Mouse (Mus musculus) brain, embryonic 18.5 days (tissue): ENCODE results near the gene Skiv2l.
"Not testable (repeated sequence)": the region's sequence is repeated elsewhere in the genome, so short reads cannot be mapped to it uniquely, and the experiment has no call there.

Experiments
- DNase-seq: peaks from one replicate; pipeline ENCODE4 v3.0.0-alpha.2; 2012; ENCODE audit warnings: low read depth, low spot score

Gene Skiv2l

DNA sequence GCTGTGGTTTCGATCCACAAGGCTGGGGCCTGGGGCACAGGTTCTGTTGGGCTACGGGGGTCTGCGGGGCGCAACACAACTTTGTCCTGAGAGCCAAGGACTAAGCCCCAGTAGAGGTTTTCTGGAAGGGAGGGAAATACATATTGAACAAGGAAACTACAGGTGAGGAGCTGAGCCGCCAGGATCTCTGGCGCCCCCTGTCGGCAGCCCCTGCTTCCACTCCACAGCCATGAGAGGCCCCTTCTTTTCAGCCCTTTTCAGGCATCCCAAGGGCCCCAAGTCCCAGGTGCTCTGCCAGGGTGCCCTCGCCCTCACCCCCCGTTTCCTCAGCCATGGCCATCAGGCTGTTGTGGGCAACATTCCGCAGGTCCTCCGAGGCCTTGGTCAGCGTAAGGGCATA is 36.3 kb downstream of the Skiv2l start:
- DNase-seq: not testable (repeated sequence)

DNA sequence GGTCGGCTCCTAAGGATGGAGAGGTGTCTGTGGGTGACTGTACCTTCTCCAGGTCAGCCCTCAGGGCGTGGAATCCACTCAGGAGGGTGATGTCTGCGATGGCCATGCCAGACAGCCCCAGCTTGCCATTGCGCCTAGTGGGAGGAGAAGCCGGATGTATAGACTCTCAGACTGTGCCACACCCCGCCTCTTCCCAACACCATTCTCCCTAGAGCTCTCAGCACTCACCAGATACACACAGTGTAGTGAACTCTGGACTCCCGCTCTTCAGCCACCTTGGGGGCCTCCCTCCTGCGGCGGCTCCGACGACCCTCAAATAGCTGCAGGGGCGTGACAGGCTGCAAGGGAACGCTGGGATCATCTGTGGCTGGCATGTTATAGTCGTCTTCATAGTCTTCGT is 38.7 kb downstream of the Skiv2l start:
- no peak for DNase-seq

DNA sequence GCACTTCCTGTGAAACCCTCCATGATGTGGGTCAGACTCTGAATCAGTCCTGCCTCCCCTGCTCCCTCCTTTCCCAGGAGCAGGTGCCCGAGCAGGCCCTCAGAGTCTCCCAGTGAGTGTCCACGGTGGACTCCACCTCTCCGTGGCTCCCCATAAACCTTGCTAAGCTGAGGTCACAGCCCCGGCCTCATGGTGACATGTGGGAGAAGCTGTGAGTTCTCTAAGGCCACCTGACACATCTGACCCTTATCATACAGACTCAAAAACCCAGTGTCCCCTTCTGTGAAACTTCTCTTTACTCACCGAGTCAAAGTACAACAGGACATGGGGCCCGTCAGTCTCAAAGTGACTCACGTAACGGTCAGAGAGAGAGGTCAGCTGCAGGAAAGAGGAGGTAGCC is 39.2 kb downstream of the Skiv2l start:
- not testable (repeated sequence) for DNase-seq

DNA sequence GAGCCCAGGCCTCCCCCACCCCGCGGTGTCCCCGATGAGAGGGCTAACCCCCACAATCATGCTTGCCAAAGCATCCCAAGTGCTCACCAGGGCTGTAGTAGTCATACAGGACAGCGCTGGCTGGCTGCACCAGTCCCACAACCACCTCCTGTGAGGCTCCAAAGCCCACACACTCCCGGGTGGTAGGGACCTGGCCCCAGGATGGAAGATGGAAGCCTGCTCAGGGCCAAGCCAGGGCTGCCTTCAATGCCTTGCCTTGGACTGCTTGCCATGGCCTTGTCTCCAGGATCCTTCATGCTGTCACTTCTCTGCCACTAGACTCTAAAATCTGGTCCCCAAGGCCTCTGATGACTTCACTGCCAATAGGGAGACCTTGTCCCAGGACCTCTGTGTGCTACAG is 39.6 kb downstream of the Skiv2l start:
- DNase-seq: not testable (repeated sequence)

DNA sequence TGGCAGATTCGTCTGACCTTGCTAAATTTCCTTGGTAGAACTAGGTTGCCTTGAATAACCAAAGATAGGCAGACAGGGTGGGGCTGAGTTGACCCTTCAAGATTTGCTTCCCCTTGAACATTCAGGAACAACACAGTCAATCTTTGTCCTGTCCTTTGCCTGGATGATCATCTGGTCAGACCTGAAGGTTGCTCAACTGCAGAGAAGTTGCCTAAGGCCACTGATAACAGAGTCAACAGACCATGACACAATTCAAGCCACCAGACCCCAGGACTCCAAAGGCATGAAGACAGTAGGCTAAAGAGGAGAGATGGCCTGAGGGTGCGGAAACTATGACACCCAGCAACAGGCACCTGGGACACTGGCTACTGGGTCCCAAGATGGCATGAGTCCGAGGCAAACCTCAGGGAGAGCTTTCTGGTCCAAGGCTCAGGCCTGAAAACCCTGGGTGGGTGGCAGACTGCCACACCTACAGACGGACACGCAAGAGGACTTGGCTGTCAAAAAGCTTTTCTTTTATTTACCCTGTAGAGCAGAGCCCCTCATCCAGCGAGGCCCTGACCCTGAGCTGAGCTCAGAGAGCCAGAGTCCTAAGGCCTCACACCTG is 41.3 kb downstream of the Skiv2l start:
- DNase-seq: no peak

DNA sequence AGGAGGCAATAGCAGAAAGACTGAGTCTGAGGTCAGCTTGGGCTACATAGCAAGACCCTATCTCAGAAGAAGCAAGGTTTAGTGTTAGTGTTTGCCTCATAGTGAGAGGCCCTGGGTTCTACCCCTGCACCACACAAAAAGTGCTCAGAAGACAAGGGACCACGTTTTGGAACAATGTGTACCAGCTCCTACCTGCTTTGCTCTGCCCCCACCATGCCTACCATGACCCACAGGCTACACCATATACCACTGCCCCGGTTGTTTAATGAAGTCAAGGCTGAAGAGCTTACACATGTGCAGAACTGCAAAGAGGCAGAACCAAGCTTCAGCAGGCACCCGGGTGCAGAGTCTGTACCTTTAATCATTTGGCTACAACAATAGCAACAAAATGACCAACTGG is 42.8 kb downstream of the Skiv2l start:
- DNase-seq: no peak

DNA sequence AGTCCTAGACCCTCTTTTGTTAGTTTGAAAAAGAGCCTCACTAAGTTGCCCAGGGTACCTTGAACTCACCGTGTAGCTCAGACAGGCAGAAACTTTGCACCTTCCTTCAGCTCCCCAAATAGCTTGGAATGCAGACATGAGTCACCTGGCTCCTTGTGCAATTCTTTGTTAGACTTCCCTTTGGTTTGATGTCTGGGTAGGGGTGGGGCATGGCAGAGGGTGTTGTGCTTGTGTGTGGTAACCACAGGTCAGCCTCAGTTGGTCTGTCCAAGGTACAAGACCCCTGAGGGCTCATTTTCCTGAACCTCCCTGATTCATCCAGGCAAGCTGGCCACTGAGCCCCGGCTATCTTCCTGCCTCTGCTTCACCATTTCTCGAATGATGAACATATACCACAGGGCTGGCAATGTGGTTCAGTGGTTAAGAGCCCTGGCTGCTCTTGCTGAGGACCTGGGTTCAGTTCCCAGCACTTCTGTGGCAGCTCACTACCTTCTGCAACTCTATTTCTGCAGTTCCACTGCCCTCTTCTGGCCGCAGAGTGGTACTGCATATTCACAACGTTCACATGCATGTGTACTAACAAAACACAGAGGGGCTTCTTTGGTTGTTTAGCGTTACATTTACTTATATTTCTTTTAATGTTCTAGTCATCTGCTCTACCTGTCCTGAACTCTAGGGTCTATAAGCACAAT is 45.0 kb downstream of the Skiv2l start:
- DNase-seq: no peak

DNA sequence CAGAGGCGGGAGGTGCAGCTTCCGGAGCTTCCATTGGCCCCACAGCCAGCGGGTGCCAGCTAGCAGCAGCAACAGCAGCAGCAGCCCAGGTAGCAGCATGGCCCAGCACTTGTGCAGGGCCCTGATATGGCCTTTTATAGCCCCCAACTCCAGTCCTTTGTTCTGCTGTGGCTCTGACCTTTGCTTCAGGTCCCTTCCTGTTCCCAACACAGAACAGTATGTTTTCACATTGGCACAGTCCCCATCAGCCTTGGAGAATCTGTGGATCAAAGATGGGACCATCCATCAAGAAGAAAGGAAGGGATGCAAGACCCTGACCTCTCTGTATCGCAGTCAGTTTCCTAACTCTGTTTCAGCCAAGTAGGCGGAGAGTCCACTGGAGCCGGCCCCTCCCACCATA is 45.7 kb downstream of the Skiv2l start, which contains the start of gene Cyp21a1:
Cyp21a1 (minus strand) TSS at position 261 of the 400 bp plus-strand sequence.
- DNase-seq: not testable (repeated sequence)

DNA sequence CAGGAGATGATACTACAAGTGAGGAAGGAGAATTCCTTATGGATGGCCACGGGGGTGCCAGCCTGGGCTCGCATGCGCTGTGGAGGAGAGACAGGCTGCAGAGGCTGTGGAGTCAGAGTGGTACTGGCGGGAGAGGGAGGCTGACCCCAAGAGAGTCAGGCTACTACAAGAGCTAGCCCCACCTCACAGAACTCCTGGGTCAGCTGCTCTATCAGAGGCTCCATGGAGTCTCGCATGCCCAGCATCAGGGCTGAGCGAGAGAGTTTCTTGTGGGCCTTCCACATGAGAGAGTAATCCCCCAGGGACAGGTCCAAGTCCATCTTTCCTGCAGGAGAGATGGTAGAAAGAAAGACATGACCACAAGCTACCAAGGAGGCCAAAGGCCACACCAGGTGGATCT is 46.6 kb downstream of the Skiv2l start:
- DNase-seq: not testable (repeated sequence)

DNA sequence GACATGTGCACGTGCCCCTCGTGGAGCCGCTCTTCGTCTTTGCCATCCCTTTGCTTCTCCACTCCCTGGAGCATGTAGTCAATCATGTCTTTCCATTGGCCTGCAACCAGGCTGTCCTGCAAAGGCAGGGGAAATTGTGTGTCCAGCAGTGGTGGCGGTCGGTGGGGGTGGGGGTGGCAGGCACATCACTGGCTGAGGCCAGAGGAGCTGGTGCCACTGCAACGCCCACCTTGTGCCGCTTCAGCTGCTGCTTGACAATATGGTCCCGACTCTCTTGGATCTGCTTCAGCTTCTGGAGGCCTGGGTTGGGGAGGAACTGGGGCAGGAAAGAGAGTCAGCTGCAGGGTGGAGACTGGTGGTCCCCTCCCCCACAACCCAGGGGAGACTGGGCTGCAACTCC is 47.3 kb downstream of the Skiv2l start:
- not testable (repeated sequence) for DNase-seq

DNA sequence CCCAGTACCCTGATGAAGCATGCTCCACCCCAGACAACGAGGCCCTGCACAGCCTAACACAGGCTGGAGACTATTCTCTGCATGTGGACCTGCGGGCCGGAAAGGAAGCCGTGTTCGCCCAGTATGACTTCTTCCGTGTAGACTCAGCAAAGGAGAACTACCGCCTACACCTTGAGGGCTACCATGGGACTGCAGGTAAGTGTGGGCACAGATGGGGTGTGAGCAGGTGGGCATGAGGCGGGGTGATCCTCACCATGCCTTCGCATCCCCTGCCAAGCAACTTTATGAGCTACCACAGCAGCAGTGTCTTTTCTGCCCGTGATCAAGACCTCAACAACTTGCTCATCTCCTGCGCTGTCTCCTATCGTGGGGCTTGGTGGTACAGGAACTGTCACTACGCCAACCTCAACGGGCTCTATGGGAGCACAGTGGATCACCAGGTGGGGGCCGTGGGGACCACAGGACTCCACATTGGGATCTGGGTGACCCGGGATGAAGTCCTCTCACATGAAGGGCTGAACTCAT is 49.2 kb downstream of the Skiv2l start:
- not testable (repeated sequence) for DNase-seq

DNA sequence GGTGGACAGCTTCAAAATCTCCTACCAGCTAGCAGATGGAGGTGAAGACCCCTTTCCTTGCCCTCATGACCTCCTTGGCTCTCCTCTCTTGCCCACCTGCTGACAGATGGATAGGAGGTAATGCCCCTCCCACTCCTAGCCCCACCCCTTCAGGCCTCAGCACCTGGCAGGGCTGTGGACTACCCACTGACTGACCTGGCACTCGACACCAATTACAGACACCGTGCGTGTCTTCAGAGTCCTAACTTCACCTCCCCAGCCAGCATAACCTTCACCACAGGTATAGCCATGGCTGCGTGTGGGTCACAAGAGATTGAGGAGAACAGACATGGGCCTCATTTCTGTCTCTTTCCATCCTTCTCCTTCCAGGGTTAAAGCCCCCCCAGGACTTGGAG is 50.5 kb downstream of the Skiv2l start:
- DNase-seq: no peak

DNA sequence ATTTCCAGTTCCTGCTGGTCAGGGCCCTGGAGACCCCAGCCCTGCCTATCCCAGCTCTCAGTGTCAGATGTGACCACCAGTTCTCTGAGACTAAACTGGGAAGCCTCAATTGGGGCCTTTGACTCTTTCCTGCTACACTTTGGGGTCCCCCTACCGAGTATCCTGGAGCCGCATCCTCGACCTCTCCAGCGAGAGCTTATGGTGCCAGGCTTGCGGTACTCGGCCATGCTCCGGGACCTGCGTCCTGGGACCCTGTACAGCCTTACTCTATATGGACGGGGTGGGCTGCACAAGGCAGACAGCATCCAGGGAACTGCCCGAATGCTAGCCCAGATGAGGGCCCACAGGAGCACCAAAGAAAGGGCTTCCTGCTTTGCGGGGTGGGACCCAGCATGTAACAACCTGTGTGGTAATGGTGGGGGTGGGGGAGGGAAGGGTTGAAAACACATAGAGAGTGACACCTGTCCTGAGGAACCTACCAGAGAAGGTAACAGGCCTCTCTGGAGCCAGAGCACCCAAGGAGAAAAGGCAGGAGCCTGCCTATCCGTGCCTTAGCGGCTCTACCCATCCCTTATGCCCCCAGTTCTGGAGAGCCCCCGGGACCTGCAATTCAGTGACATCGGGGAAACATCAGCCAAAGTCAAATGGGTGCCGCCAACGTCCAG is 51.0 kb downstream of the Skiv2l start:
- no peak for DNase-seq

DNA sequence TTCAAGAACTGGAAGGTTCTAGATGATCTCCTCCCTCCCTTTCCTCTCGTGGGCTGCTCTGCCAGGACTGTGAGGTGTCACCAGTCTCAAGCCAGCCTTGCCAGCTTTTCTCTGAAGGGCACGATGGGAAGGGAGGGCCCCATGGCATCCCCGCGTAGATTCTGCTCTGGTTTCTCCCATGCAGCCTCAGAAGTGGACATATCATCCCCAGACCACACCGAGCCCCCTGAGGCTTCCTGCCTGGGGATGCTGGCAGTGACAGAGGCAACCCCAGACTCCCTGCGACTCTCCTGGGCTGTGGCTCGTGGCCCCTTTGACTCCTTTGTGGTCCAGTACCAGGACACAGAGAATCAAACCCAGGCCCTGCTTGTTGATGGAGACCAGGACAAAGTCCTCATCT is 51.9 kb downstream of the Skiv2l start:
- not testable (repeated sequence) for DNase-seq

DNA sequence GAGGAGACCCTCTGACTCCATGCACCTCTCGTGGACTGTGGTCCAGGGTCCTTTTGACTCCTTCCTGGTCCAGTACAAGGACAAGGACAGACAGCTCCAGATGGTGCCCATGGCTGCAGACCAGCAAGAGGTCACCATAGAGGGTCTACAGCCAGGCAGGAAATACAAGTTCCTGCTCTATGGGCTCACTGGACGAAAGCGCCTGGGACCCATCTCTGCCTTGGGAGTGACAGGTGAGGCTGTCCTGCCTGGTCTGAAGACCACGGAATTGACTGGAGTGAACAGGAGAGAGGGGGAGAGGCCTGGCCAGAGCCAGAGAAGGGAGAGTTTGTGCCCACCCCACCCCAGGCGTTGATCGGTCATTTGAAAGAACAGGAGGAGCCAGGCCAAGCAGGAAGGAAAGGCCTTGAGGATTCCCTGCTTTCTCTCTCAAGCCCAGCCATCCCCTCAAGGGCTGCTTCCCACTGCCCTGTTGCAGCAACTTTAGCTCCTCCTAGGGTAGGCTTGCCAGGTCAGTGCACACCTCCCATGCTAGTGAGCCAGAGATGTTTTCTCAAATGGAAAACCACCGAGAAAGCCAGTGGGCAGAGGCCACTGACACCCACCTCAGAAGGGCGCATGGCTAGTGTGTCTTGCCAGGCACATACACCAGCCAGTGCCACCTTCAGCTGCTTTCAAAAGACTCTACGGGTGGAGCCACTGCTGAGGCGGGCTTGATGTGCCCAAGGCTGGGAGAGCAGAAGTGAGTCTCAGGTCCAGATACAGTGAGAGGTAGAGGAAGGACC is 52.6 kb downstream of the Skiv2l start:
- not testable (repeated sequence) for DNase-seq

DNA sequence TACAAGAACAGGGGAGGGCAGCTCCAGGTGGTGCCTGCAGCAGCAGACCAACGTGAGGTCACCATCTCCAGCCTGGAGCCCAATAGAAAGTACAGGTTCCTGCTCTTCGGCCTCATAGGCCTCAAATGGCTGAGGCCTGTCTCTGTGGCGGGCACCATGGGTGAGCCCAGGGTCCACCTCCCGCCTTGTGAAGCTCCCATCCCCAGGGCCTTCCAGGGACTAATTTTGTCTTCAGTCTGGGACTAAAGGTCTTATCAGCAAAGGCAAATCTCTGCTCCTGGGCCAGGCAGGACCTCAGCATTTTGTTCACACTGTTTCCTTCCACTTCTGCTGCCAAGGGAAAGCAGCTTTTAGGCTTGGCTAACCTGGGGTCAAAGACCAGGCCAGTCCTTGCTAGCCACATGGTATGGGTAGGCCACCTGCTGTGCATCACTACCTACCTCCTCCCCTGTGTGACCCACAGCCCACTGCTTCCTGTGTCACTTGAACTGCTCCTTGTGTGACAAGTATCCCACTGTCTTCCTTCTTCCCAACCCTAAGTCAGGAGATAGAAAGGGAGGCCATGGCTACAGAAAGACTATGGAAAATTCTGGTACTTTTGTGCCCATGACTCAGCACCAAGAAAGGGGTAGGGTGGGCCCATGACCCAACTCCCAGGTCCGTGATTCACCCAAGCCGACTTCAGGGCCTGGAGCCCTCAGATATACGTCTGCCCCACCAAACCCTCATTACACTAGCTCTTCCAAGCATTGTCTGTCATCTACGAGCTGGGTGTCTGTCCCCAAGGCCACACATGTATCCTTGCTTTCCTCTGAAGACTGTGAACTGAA is 53.5 kb downstream of the Skiv2l start:
- DNase-seq: no peak

DNA sequence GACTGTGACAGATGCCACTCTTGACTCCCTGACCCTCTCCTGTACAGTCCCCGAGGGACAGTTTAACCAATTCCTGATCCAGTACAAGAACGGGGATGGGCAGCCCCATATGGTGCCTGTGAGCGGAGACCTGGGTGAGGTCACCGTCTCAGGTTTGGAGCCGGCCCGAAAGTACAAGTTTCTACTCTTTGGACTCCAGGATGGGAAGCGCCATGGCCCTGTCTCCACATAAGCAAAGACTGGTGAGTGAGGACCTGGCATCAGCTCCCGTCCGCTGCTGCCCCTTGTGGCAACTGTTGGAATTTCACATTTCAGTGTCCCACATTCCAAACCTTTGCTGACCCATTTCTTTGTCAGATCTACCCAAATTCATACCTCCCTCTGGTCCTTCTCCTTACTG is 54.4 kb downstream of the Skiv2l start:
- DNase-seq: no peak

DNA sequence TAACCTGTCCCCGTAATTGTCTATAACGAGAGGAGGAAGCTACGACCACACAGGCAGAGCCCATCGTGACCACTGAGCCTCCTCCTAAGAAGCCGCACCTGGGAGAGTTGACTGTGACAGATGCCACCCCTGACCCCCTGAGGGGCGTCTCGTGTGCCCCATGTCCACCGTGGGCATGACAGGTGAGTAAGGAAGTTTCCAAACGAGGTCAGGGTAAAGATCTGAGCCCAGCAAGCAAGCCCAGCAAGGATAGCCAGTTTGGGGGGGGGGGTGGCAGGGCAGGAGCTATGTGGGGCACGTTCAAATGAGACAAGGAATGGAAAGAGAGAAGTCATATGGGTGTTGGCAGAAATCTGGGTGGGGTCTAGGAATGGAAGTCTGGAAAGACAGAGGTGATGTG is 55.0 kb downstream of the Skiv2l start:
- no peak for DNase-seq
